Mouse (Mus musculus): ENCODE data around the gene Gm49369. TPM values are rescaled to one million over a fixed set of nuclear protein-coding genes. Genes with fewer than 3 reads are reported as not detected.

The Gm49369 gene
- polyA plus RNA-seq, 1 experiment from 2014 or later, result not detected

DNA sequence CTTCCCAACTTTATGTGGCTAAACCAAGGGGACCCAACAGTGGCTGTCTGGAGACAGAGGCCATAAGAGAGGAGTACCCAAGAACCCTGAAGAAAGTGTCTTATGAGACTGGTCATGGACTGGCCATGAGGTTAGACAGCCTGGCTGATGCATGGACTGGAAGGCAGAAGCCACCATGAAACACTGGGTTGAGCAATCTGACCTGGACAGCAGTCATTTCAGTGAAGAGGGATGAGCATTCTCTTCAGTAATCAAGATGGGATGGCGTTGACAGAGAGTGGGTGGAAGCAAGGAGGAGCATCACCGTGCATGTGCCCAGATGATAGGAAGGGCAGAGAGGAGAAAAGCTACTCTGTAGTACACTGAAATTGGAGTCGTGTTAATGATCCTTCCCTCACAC, 8.6 kb upstream of the Gm49369 start:
- ATAC-seq (replicated peaks; ENCODE audit: low FRiP score) (no peak), DNase-seq (ENCODE audit: low spot score) (no peak)
- Histone ChIP-seq H3K27me3 (ENCODE audit: control insufficient read depth, insufficient read depth, low read length) (no peaks in the 10 kb centered on the region), H3K27ac (ENCODE audit: low read depth, low read length) (no peak overlapping the region), H3K36me3 (ENCODE audit: control insufficient read depth, insufficient read depth, low read length) (no peaks in the 10 kb centered on the region), H3K4me1 (replicated peaks; ENCODE audit: control insufficient read depth, insufficient read depth, low read length) (peaks cover 8% of the 10 kb centered on the region), H3K4me2 (ENCODE audit: low read depth, low read length, severe bottlenecking) (no peak overlapping the region), H3K9ac (ENCODE audit: low read length) (no peak overlapping the region), H3K4me3 (ENCODE audit: low read depth, low read length) (no peak overlapping the region), H3K9me3 (ENCODE audit: control insufficient read depth, low read length) (no peaks in the 10 kb centered on the region)
- WGBS, result 86% methylated on average over 3 of the region's 3 CpGs

DNA sequence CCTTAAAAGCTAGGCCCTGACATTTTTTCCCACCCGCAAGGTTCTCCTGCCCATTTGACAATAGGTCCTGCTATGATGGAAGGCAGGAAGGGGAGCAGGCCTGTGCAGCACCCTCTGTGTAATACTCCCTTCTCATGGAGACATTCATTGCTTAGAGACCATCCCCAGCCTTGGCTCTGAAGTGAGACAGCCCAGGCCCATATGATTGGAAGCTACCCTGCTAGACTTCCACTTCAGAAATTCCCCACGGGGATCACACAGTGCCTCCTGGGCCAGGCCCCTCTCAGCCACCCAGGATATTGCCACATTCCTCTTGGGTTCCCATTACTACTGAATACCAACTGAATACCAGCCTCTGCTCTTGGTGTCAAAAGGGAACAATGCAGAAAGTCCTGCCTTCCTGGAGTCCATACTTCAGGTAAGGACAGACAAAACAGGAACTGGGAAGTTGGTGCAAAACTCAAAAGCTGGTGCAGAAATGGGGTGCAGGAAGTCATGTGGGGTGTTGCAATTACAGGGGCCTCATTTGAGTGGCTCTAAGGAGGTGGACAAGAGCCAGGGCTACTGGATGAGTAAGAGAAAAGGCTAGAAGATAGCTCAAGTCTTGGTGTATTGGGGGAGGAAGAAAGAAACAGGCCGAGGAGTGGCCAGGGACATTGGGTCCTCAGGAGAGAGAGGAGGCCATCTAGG, 7.6 kb upstream of the Gm49369 start:
- Histone ChIP-seq H3K36me3 (ENCODE audit: control insufficient read depth, insufficient read depth, low read length) (no peaks in the 10 kb centered on the region; the same call in 1 of the 2 replicates), H3K4me3 (ENCODE audit: low read depth, low read length) (no peak overlapping the region), H3K9me3 (ENCODE audit: control insufficient read depth, low read length) (no peaks in the 10 kb centered on the region), H3K27ac (ENCODE audit: low read depth, low read length) (no peak overlapping the region), H3K9ac (ENCODE audit: low read length) (no peak overlapping the region), H3K4me2 (ENCODE audit: low read depth, low read length, severe bottlenecking) (no peak overlapping the region), H3K27me3 (ENCODE audit: control insufficient read depth, insufficient read depth, low read length) (no peaks in the 10 kb centered on the region), H3K4me1 (replicated peaks; ENCODE audit: control insufficient read depth, insufficient read depth, low read length) (peaks cover 8% of the 10 kb centered on the region)
- ATAC-seq (replicated peaks; ENCODE audit: low FRiP score) (no peak), DNase-seq (ENCODE audit: low spot score) (no peak)
- WGBS, result 82% methylated on average over 3 of the region's 3 CpGs

DNA sequence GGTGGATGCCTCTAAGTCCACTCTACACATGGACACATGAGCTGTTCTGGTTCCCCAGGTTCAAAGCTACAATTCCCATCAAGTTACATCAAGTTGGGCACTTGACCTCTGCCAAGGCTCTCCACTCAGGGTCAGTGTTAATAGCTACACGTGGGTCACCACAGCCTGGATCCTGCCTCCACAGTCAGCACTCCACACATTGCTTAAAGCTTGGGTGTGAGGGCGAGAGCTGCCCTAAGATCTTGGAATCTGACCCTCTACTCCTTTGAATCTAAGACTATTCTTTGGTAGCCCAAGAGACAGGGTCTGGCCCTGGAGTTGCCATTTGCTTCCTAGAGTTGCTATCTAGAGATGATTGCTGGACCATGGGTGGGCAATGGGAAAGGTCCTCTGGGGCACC, 6.3 kb upstream of the Gm49369 start:
- Histone ChIP-seq H3K36me3 (ENCODE audit: control insufficient read depth, insufficient read depth, low read length) (no peaks in the 10 kb centered on the region; the same call in 1 of the 2 replicates), H3K27ac (ENCODE audit: low read depth, low read length) (no peak overlapping the region), H3K4me2 (ENCODE audit: low read depth, low read length, severe bottlenecking) (no peak overlapping the region), H3K4me1 (replicated peaks; ENCODE audit: control insufficient read depth, insufficient read depth, low read length) (peaks cover 8% of the 10 kb centered on the region), H3K4me3 (ENCODE audit: low read depth, low read length) (no peak overlapping the region), H3K9me3 (ENCODE audit: control insufficient read depth, low read length) (no peaks in the 10 kb centered on the region), H3K9ac (ENCODE audit: low read length) (no peak overlapping the region), H3K27me3 (ENCODE audit: control insufficient read depth, insufficient read depth, low read length) (no peaks in the 10 kb centered on the region)
- WGBS, result 93% methylated on average over 2 of the region's 2 CpGs
- no peak for ATAC-seq (replicated peaks; ENCODE audit: low FRiP score)
- no peak for DNase-seq (ENCODE audit: low spot score)

DNA sequence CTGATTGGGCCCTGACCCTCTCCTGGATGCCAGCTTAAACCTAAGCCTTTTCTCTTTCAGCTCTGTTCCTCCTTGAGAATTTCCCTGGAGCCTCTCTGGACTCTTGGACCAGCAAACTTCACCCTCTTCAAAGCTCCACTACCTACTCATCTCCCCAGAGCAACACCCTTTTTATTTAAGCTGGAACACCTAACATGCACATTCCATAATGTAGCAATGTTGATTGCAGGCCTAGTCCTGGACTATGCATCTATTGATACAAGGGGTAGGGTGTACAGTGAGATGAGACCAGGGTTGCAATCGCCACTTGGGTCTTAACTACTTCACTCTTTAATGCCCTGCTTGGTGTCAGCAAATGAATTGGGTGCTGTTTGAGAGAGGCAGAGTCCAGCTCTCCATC, 5.7 kb upstream of the Gm49369 start:
- Histone ChIP-seq H3K4me3 (ENCODE audit: low read depth, low read length) (peak overlapping the region; percentile 84), H3K4me2 (ENCODE audit: low read depth, low read length, severe bottlenecking) (peak overlapping the region; percentile 87), H3K9me3 (ENCODE audit: control insufficient read depth, low read length) (no peaks in the 10 kb centered on the region), H3K27me3 (ENCODE audit: control insufficient read depth, insufficient read depth, low read length) (no peaks in the 10 kb centered on the region), H3K4me1 (replicated peaks; ENCODE audit: control insufficient read depth, insufficient read depth, low read length) (peaks cover 8% of the 10 kb centered on the region), H3K36me3 (ENCODE audit: control insufficient read depth, insufficient read depth, low read length) (no peaks in the 10 kb centered on the region; the same call in 1 of the 2 replicates), H3K9ac (ENCODE audit: low read length) (no peak overlapping the region), H3K27ac (ENCODE audit: low read depth, low read length) (no peak overlapping the region)
- WGBS, result 95% methylated on average over 1 of the region's 1 CpGs
- DNase-seq (ENCODE audit: low spot score) (no peak), ATAC-seq (replicated peaks; ENCODE audit: low FRiP score) (peak; percentile 25)

DNA sequence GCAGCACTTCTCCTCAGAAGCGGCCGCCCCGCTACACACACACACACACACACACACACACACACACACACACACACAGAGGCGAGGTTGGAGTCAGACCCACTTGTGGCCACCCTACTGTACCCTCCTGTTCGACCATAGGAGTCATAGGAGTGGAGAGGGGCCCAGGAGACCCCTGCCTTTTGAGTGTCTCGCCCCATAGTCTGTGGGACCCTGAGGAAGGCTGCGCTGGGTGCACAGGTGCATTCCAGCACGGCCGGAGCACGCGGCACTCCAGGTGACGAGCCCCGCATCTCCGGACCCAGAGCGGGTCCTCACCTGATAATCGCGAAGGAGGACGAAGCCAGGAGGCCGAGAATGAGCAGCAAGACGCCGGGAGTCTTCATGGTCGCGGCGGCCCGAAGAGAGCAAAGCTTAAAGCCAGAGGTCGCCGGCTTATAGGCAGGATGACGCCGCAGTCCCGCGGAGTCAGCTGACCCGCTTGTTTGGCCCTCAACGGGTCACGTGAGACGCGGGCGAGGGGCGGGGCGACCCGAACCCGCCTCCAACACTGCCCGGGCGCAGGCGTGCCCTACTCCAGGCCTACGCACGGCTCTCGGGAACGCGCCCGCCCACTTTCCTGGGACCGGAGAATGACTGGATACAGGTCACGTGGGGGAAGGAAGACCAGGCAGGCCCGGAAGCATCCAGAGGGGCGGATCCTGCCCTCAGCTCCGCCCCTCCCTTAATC, 5.1 kb upstream of the Gm49369 start, which contains the start of gene Ctsd:
Gene Ctsd (minus strand): TSS at position 620 of the 730 bp plus-strand sequence.
- under 1% methylated on average over 51 of the region's 55 CpGs for WGBS
- Histone ChIP-seq H3K9me3 (ENCODE audit: control insufficient read depth, low read length) (no peaks in the 10 kb centered on the region), H3K27ac (ENCODE audit: low read depth, low read length) (no peak within 1 kb of the TSS), H3K9ac (ENCODE audit: low read length) (peak within 1 kb of the TSS; percentile 83), H3K4me2 (ENCODE audit: low read depth, low read length, severe bottlenecking) (peak within 1 kb of the TSS; percentile 87), H3K27me3 (ENCODE audit: control insufficient read depth, insufficient read depth, low read length) (no peaks in the 10 kb centered on the region), H3K36me3 (ENCODE audit: control insufficient read depth, insufficient read depth, low read length) (peaks cover under 1% of the 10 kb centered on the region; the same call in 1 of the 2 replicates), H3K4me1 (replicated peaks; ENCODE audit: control insufficient read depth, insufficient read depth, low read length) (peaks cover 8% of the 10 kb centered on the region), H3K4me3 (ENCODE audit: low read depth, low read length) (peak within 1 kb of the TSS; percentile 84)
- peak; percentile 99 for DNase-seq (ENCODE audit: low spot score)
- ATAC-seq (replicated peaks; ENCODE audit: low FRiP score), result peak; percentile 98

DNA sequence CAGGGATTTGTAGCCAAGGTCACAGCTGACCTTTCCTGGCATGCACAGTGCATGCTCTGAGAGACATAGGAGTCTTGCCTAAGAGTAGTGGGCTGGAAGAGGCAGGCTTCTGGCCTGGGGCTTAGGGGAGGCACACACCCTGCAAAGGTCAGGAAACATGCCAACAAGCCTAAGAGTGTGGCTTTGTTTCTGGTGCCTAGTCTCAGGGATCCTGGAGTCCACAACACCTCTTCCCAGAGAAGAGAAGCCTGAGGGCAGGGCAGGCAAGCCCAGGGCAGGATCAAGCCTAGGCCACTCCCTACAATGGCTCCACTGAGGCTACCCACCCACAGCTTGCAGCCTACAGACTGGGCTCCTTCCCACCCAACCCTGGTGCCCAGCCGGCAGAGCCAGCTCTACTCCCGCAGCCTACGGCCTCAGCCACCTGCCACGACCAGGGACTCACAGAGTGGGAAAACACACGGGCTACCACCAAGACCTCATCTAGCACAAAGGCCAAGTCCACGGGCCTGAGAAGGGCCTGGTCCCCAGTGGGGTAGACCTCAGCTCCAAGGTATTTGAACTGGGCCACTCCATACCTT, 4.2 kb upstream of the Gm49369 start:
- no peaks in the 10 kb centered on the region for H3K9me3 ChIP-seq (ENCODE audit: control insufficient read depth, low read length)
- H3K27me3 ChIP-seq (ENCODE audit: control insufficient read depth, insufficient read depth, low read length), result no peaks in the 10 kb centered on the region
- H3K4me1 ChIP-seq (replicated peaks; ENCODE audit: control insufficient read depth, insufficient read depth, low read length), result peaks cover 8% of the 10 kb centered on the region
- DNase-seq (ENCODE audit: low spot score), result no peak
- peaks cover 4% of the 10 kb centered on the region; the same call in 1 of the 2 replicates for H3K36me3 ChIP-seq (ENCODE audit: control insufficient read depth, insufficient read depth, low read length)
- H3K4me2 ChIP-seq (ENCODE audit: low read depth, low read length, severe bottlenecking), result peak overlapping the region; percentile 87
- H3K27ac ChIP-seq (ENCODE audit: low read depth, low read length), result no peak overlapping the region
- peak overlapping the region; percentile 84 for H3K4me3 ChIP-seq (ENCODE audit: low read depth, low read length)
- no peak for ATAC-seq (replicated peaks; ENCODE audit: low FRiP score)
- H3K9ac ChIP-seq (ENCODE audit: low read length), result peak overlapping the region; percentile 83
- WGBS, result 47% methylated on average over 6 of the region's 6 CpGs

DNA sequence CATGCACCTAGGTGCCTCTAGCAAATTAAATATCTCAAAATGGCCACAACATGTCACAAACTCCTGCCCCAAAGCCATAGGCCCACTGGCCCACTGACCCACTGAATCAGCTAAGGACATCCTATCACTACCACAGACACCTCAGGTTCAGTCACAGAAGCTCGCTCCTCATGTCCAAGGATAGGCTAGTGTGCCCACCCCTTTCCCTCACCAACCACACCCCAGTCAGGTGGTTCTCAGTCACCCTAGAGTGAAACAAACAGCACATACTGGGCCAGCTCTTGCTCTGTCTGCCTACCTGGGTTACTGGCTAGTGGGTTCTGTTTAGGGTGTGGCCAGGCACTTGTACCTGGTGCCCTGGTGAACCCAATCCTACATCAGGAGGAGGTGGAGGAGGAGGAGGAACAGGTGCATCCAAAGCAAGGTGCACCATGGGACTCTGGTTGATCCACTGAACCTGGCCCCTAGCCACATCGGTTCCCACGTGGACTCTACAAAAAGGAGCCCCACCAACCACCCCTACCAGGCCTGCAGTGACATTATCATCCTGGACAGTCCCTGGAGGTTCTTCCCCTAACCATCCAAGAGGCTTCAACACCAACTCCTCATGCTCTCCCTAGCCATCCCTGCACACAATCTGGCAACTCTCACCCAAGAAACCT, 3.4 kb upstream of the Gm49369 start:
- no peak overlapping the region for H3K27ac ChIP-seq (ENCODE audit: low read depth, low read length)
- no peak overlapping the region for H3K9ac ChIP-seq (ENCODE audit: low read length)
- H3K27me3 ChIP-seq (ENCODE audit: control insufficient read depth, insufficient read depth, low read length), result no peaks in the 10 kb centered on the region
- H3K4me1 ChIP-seq (replicated peaks; ENCODE audit: control insufficient read depth, insufficient read depth, low read length), result peaks cover 8% of the 10 kb centered on the region
- H3K36me3 ChIP-seq (ENCODE audit: control insufficient read depth, insufficient read depth, low read length), result peaks cover 4% of the 10 kb centered on the region; the same call in 1 of the 2 replicates
- WGBS, result 92% methylated on average over 3 of the region's 3 CpGs
- H3K4me2 ChIP-seq (ENCODE audit: low read depth, low read length, severe bottlenecking), result peak overlapping the region; percentile 87; the same call in 1 of the 2 replicates
- H3K4me3 ChIP-seq (ENCODE audit: low read depth, low read length), result peak overlapping the region; percentile 84; the same call in 1 of the 2 replicates
- no peaks in the 10 kb centered on the region for H3K9me3 ChIP-seq (ENCODE audit: control insufficient read depth, low read length)
- no peak for ATAC-seq (replicated peaks; ENCODE audit: low FRiP score)
- DNase-seq (ENCODE audit: low spot score), result no peak

DNA sequence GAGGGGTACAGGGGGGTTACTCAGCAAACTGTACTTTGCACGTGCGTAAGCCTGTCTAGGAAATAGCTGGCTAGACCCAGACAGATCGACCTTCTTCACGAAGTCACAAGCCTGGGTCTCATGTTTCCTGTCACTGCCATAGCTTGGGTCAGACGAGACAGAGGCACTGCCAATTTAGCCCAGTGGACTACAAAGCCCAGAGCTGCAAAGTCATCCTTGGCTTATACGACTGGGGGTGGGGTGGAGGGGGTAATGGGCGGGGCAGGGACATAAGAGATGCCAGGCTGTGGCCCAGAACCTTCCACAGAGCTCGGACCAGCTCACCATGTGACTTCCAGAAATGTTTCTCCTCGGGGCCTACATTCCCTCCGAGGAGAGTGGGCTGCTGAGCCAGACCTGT, 1.8 kb upstream of the Gm49369 start:
- peaks cover 8% of the 10 kb centered on the region for H3K4me1 ChIP-seq (replicated peaks; ENCODE audit: control insufficient read depth, insufficient read depth, low read length)
- H3K4me3 ChIP-seq (ENCODE audit: low read depth, low read length), result no peak overlapping the region
- ATAC-seq (replicated peaks; ENCODE audit: low FRiP score) (no peak), DNase-seq (ENCODE audit: low spot score) (no peak)
- H3K9ac ChIP-seq (ENCODE audit: low read length), result no peak overlapping the region
- H3K4me2 ChIP-seq (ENCODE audit: low read depth, low read length, severe bottlenecking), result no peak overlapping the region
- H3K36me3 ChIP-seq (ENCODE audit: control insufficient read depth, insufficient read depth, low read length), result peaks cover 4% of the 10 kb centered on the region; the same call in 1 of the 2 replicates
- H3K27ac ChIP-seq (ENCODE audit: low read depth, low read length), result no peak overlapping the region
- 90% methylated on average over 10 of the region's 10 CpGs for WGBS
- H3K9me3 ChIP-seq (ENCODE audit: control insufficient read depth, low read length), result no peaks in the 10 kb centered on the region
- H3K27me3 ChIP-seq (ENCODE audit: control insufficient read depth, insufficient read depth, low read length), result no peaks in the 10 kb centered on the region
